Mouse (Mus musculus) limb, embryonic 11.5 days (tissue): ENCODE measurements around the gene Ppfibp2. TPM values are rescaled to one million over a fixed set of nuclear protein-coding genes. Genes with fewer than 3 reads are reported as not detected.

Experiments used
- ATAC-seq: fragments of 200-750 bp; cut with Nextera tagmentation; 2 replicates; pipeline ENCODE4 v1.8.0; 2017; ENCODE audit warnings: low read depth; ENCODE audit not compliant: insufficient number of reproducible peaks, low FRiP score, low TSS enrichment
- DNase-seq: peaks from one replicate; pipeline ENCODE4 v3.0.0-alpha.2; 2015; ENCODE audit warnings: low spot score
- H3K27ac ChIP-seq: fragments of 300-500 bp; sonication (generic); replicated peaks from 2 replicates; pipeline ENCODE4 v1.5.1; 2014; ENCODE audit warnings: low read depth, mild to moderate bottlenecking, low read length
- H3K27me3 ChIP-seq: fragments of 300-500 bp; sonication (generic); 2 replicates; pipeline ENCODE4 v1.6.1; 2014; ENCODE audit warnings: mild to moderate bottlenecking, low read length, mixed read lengths; ENCODE audit not compliant: control insufficient read depth, insufficient read depth
- H3K36me3 ChIP-seq: fragments of 300-500 bp; sonication (generic); 2 replicates; pipeline ENCODE4 v1.6.1; 2014; ENCODE audit warnings: mild to moderate bottlenecking, low read length, moderate library complexity, mixed read lengths; ENCODE audit not compliant: control insufficient read depth, insufficient read depth
- H3K4me1 ChIP-seq: fragments of 300-500 bp; sonication (generic); 2 replicates; pipeline ENCODE4 v1.6.1; 2014; ENCODE audit warnings: low read length, mixed read lengths; ENCODE audit not compliant: control insufficient read depth, insufficient read depth
- H3K4me2 ChIP-seq: fragments of 300-500 bp; sonication (generic); 2 replicates; pipeline ENCODE4 v1.6.1; 2014; ENCODE audit warnings: low read depth, mild to moderate bottlenecking, moderate library complexity; ENCODE audit not compliant: severe bottlenecking
- H3K4me3 ChIP-seq: fragments of 300-500 bp; sonication (generic); 2 replicates; pipeline ENCODE4 v1.5.1; 2014; ENCODE audit warnings: low read depth, low read length
- H3K9ac ChIP-seq: fragments of 300-500 bp; sonication (generic); 2 replicates; pipeline ENCODE4 v1.6.1; 2014; ENCODE audit warnings: mild to moderate bottlenecking, low read length
- H3K9me3 ChIP-seq: fragments of 300-500 bp; sonication (generic); 2 replicates; pipeline ENCODE4 v1.6.1; 2016; ENCODE audit warnings: low read length; ENCODE audit not compliant: control insufficient read depth
- WGBS: fragments of 180-500 bp; shearing (Covaris S2); extraction: QIAGEN DNeasy Blood & Tissue Kit; methylation state at CpG from one replicate; pipeline ENCODE4 v1.1.7; 2014; 5-methylcytosine and 5-hydroxymethylcytosine counted together
- polyA plus RNA-seq: library from polyadenylated mRNA; unstranded; fragments of >200 nt; fragmentation: Nextera tagmentation; extraction: Ambion mirVana; gene quantifications from 2 replicates; pipeline ENCODE4 v1.2.1, GENCODE M21; 2014

The Ppfibp2 gene
- 18.3 and 18.8 TPM in 2 replicates for polyA plus RNA-seq

GRCm38 (mm10) chr7:107594857-107595402 is at the start of gene Ppfibp2:
Gene Ppfibp2 (plus strand): TSS chr7:107595207.
- Histone ChIP-seq H3K4me1 (peaks cover 9% of the 10 kb centered on the region), H3K4me2 (peak within 1 kb of the TSS; percentile 84), H3K27ac (0 out of 2 replicates have a peak within 1 kb of the TSS, but pooled peaks have one; percentile 8), H3K9ac (peak within 1 kb of the TSS; percentile 47), H3K9me3 (no peaks in the 10 kb centered on the region), H3K4me3 (peak within 1 kb of the TSS; percentile 48), H3K36me3 (0 out of 2 replicates have a peak, but pooled peaks cover 2% of the 10 kb centered on the region), H3K27me3 (no peaks in the 10 kb centered on the region)
- peak; percentile 95 for ATAC-seq
- WGBS, result under 1% methylated on average over 23 of the region's 24 CpGs
- peak; percentile 94 for DNase-seq

DNA sequence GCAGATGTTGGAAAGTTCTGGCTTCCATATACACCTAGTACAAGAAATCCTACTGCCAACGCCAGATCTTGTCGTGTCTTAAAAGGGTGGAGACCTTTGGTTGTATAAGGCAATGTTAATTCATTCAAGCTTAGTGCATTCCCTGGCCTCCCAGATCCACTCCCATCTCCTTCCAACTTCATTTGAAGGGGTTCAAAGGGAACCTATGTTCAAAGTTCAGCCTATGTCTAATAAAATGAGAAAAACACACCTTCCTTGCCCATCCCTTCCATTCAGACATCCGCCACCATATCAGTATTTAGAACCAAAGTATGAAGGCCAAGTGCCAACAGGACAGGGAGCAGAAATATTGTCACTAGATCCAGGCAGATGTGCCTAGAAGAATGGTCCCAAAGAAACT is 47.1 kb upstream of the Ppfibp2 start:
- Histone ChIP-seq H3K9ac (no peak overlapping the region), H3K9me3 (no peaks in the 10 kb centered on the region), H3K4me3 (no peak overlapping the region), H3K4me2 (no peak overlapping the region), H3K4me1 (no peaks in the 10 kb centered on the region), H3K27ac (no peak overlapping the region), H3K36me3 (no peaks in the 10 kb centered on the region), H3K27me3 (no peaks in the 10 kb centered on the region)
- DNase-seq (no peak), ATAC-seq (no peak)
- WGBS, result 90% methylated on average over 3 of the region's 3 CpGs

DNA sequence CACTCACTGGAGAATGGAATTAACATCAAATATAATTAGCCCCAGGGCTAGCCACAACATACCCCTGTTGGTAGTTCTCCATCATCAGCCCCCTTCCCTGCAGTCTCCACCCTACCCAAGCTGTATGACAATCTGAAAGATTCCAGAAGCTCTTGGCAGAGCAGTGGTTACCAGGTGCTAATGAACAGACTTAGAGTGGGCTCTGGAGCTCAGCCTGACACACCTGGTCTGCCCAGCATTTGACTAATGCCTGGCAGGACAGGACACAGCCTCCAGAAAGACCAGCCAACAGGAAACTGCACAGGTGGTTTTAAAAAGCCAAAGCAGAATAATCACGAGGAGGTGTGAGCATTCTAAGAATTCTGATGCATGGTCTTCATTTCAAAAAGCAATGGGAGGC is 41.5 kb upstream of the Ppfibp2 start:
- Histone ChIP-seq H3K4me2 (no peak overlapping the region), H3K9ac (no peak overlapping the region), H3K4me3 (no peak overlapping the region), H3K36me3 (no peaks in the 10 kb centered on the region), H3K9me3 (no peaks in the 10 kb centered on the region), H3K27ac (no peak overlapping the region), H3K27me3 (no peaks in the 10 kb centered on the region), H3K4me1 (no peaks in the 10 kb centered on the region)
- DNase-seq (no peak), ATAC-seq (no peak)
- 65% methylated on average over 1 of the region's 1 CpGs for WGBS

- 85% methylated on average over 3 of the region's 3 CpGs for WGBS
- DNase-seq, result peak; percentile 26
These were observed 39.1 kb upstream of the Ppfibp2 start for GRCm38 (mm10) chr7:107555906-107556305.

GRCm38 (mm10) chr7:107560675-107561074 is 34.3 kb upstream of the Ppfibp2 start:
- Histone ChIP-seq H3K4me2 (no peak overlapping the region), H3K9ac (no peak overlapping the region), H3K36me3 (no peaks in the 10 kb centered on the region), H3K4me3 (no peak overlapping the region), H3K27me3 (no peaks in the 10 kb centered on the region), H3K4me1 (no peaks in the 10 kb centered on the region), H3K27ac (no peak overlapping the region), H3K9me3 (no peaks in the 10 kb centered on the region)
- DNase-seq, result no peak
- 91% methylated on average over 2 of the region's 2 CpGs for WGBS
- no peak for ATAC-seq

More at GRCm38 (mm10) chr7:107555906-107556305, 39.1 kb upstream of the Ppfibp2 start:
- no peak overlapping the region for H3K4me2 ChIP-seq
- no peaks in the 10 kb centered on the region for H3K36me3 ChIP-seq
- no peak overlapping the region for H3K4me3 ChIP-seq
- no peak overlapping the region for H3K9ac ChIP-seq
- no peaks in the 10 kb centered on the region for H3K4me1 ChIP-seq
- ATAC-seq, result no peak
- no peaks in the 10 kb centered on the region for H3K27me3 ChIP-seq
- no peak overlapping the region for H3K27ac ChIP-seq
- no peaks in the 10 kb centered on the region for H3K9me3 ChIP-seq

DNA sequence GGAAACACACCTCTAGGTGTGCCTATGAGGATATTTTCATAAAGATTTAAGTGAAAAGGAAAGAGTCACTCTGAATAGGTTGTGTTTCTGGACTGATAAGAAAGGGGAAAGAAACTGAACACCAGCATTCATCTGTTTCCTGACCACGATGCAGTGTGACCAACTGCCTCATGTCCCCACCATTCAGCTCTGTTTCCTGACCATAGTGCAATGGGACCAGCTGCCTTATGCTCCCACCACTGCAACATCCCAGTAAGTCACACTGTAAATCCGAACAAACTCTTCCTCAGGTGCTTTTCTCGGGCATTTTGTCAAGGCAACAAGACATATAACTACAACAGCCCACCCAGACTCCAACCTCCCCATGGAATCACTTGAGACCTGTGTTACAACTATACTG is 33.4 kb upstream of the Ppfibp2 start:
- Histone ChIP-seq H3K4me2 (no peak overlapping the region), H3K27ac (no peak overlapping the region), H3K36me3 (no peaks in the 10 kb centered on the region), H3K4me3 (no peak overlapping the region), H3K4me1 (peaks cover 4% of the 10 kb centered on the region), H3K9ac (no peak overlapping the region), H3K9me3 (no peaks in the 10 kb centered on the region), H3K27me3 (no peaks in the 10 kb centered on the region)
- WGBS, result 78% methylated on average over 3 of the region's 3 CpGs
- DNase-seq (no peak), ATAC-seq (no peak)

DNA sequence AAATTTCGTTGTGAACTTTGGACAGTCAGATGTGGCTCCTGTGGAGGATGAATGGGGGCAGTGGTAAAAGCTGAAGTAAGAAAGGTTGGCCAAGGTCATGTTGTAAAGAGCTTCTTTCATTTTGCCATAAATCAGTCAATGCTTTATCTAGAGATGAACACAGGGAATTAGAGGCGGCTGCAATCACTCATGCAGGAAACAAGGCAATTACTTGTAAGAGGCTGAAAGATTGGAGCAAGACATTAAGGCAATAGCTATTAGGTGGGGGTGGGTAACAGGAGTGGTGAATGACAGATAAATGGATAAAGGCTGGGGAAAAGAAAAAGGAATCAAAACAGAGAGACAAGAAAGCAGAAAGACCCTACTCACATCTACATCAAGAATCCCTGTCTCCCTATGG is 31.3 kb upstream of the Ppfibp2 start:
- H3K4me1 ChIP-seq, result peaks cover 7% of the 10 kb centered on the region
- H3K9ac ChIP-seq, result no peak overlapping the region
- no peaks in the 10 kb centered on the region for H3K27me3 ChIP-seq
- H3K9me3 ChIP-seq, result no peaks in the 10 kb centered on the region
- DNase-seq (no peak), ATAC-seq (no peak)
- WGBS, result 29% methylated on average over 2 of the region's 2 CpGs
- H3K27ac ChIP-seq, result no peak overlapping the region
- no peak overlapping the region for H3K4me2 ChIP-seq
- H3K4me3 ChIP-seq, result no peak overlapping the region
- H3K36me3 ChIP-seq, result no peaks in the 10 kb centered on the region

- Histone ChIP-seq H3K27me3 (no peaks in the 10 kb centered on the region), H3K4me1 (peaks cover 7% of the 10 kb centered on the region), H3K27ac (peak within 1 kb of the TSS; percentile 92), H3K9me3 (no peaks in the 10 kb centered on the region), H3K4me3 (peak within 1 kb of the TSS; percentile 33), H3K4me2 (peak within 1 kb of the TSS; percentile 45), H3K9ac (peak within 1 kb of the TSS; percentile 60), H3K36me3 (0 out of 2 replicates have a peak, but pooled peaks cover 2% of the 10 kb centered on the region)
- ATAC-seq (peak; percentile 97), DNase-seq (peak; percentile 82)
- 7% methylated on average over 7 of the region's 7 CpGs for WGBS
These were observed 27.7 kb upstream of the Ppfibp2 start, which contains the start of gene Olfml1 for GRCm38 (mm10) chr7:107567261-107567671. Gene Olfml1 (plus strand): TSS chr7:107567446.
